Mouse (Mus musculus): ENCODE data around the gene Cpox. TPM values are rescaled to one million over a fixed set of nuclear protein-coding genes. Genes with fewer than 3 reads are reported as not detected.
A peak's percentile ranks its signal among the peaks of the same experiment; 100 is the strongest.

Cpox gene
- polyA plus RNA-seq, 1 experiment from 2014 or later, result 26.9 TPM

DNA sequence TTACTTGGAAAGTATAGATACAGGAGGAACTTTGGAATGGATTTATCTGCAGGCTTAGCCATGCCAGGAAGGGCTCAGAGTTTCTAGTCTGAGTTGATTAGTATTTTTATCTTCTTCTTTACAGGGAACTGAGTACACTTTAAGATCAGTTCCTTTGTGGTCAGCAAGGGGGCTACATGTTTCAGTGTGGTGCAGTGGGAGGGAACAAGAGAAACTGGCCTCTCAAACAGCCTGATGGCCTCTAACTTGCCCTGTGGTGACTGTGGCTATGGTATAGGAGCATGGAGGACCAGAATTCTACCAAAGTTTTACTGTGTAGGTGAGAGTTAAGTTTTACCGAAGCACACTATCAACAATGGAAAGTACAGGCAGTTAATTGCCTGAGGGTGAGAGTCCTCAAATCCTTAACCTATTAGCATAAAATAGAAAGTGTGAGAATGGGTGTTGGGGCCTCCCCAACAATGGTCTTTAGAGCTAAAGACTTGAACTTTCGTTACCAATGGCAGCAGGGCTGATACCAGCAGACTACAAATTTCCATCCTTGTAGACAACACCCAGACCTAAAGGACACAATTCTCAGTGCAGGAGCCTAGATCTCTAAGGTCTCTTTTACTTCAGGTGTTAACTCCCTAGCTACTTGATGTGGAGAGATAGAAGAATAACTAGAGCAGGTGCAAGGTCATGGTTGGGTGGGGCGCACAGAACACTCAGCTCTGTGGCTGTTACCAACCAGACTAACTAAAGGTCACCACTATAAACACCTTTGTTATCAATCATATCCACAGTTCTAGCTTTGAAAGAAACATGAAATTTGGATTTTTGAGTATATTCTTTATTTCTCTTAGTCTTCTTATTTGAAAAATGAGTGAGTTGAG is 38.7 kb downstream of the Cpox start:
- 83% methylated on average over 3 of the region's 3 CpGs for WGBS
- no peak overlapping the region for H3K27ac ChIP-seq (replicated peaks)
- no peaks in the 10 kb centered on the region for H3K36me3 ChIP-seq (replicated peaks)
- no peaks in the 10 kb centered on the region for H3K9me3 ChIP-seq
- H3K27me3 ChIP-seq (replicated peaks; ENCODE audit: low read depth, poor library complexity, severe bottlenecking), result no peaks in the 10 kb centered on the region
- no peak overlapping the region for H3K4me3 ChIP-seq
- DNase-seq (ENCODE audit: low spot score), result no peak
- H3K4me1 ChIP-seq, result peaks cover 2% of the 10 kb centered on the region; the same call in 1 of the 2 replicates

DNA sequence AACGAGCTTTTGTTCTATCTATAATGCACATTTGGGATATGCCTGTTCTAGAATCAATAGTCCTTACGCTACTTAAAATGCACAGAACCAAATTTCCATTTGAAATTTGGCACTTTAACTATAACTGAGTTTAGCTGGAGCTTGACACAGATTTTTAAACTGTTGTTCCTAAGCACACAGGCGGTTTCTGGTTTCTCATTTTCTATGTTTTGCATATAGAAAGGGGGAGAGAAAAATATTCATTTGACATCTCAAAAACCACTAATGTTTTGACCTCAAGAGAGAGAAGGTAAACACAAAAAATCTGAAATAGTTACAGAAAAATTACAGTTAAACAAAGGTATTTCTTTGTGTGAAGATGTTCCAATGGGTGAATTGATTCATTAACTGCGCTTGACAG is 39.4 kb downstream of the Cpox start:
- 80% methylated on average over 4 of the region's 4 CpGs for WGBS

DNA sequence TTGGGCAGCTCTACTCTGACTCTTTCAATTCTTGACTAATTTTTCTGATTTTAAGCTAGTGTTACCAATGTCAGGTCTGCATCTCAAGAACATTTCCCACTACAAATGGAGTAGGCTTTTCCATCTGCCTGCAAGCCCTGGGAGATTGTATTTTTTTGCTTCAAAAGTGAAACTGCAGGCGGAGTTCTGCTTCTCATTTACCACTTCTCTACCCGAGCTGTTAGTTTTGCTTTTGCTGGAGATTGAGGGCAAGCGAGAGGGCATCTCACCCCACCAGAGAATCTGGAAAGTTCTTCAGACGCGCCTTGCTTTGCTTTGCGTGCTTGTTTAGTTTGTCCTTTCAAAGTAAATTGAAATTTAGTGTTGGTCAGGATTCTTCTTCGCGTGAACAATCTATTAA is 42.1 kb downstream of the Cpox start:
- no peaks in the 10 kb centered on the region for H3K9me3 ChIP-seq
- H3K36me3 ChIP-seq (replicated peaks), result no peaks in the 10 kb centered on the region
- 73% methylated on average over 8 of the region's 8 CpGs for WGBS
- no peaks in the 10 kb centered on the region for H3K4me1 ChIP-seq
- no peak for DNase-seq (ENCODE audit: low spot score)
- H3K4me3 ChIP-seq, result no peak overlapping the region
- no peak overlapping the region for H3K27ac ChIP-seq (replicated peaks)
- no peaks in the 10 kb centered on the region for H3K27me3 ChIP-seq (replicated peaks; ENCODE audit: low read depth, poor library complexity, severe bottlenecking)

More for the DNA sequence above, 39.4 kb downstream of the Cpox start:
- Histone ChIP-seq H3K9me3 (no peaks in the 10 kb centered on the region), H3K36me3 (replicated peaks) (no peaks in the 10 kb centered on the region), H3K4me3 (no peak overlapping the region), H3K27ac (replicated peaks) (no peak overlapping the region), H3K4me1 (no peaks in the 10 kb centered on the region), H3K27me3 (replicated peaks; ENCODE audit: low read depth, poor library complexity, severe bottlenecking) (no peaks in the 10 kb centered on the region)
- DNase-seq (ENCODE audit: low spot score), result no peak

DNA sequence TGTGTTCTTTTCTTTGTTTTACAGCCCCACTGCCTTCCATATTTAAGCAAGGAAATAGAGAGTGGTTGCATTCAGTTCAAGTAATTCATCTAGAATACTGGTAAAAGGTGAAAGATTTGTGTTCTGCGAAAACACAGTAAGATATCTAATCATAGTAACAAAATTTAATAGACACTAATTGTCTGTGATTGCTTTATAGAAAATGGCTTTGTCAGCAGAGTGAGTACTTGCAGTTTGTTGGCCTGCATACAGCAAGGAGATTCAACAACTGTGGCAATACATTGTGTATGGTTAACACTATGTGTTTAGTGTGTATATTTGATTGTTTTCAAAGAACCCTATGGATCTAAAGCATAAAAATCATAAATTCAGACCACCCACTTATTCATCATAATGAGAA is 43.0 kb downstream of the Cpox start:
- H3K27ac ChIP-seq (replicated peaks), result no peak overlapping the region
- no peaks in the 10 kb centered on the region for H3K36me3 ChIP-seq (replicated peaks)
- no peaks in the 10 kb centered on the region for H3K4me1 ChIP-seq
- 91% methylated on average over 1 of the region's 1 CpGs for WGBS
- 0 out of 2 replicates have a peak, but pooled peaks cover 2% of the 10 kb centered on the region for H3K27me3 ChIP-seq (replicated peaks; ENCODE audit: low read depth, poor library complexity, severe bottlenecking)
- no peak for DNase-seq (ENCODE audit: low spot score)
- H3K9me3 ChIP-seq, result no peaks in the 10 kb centered on the region
- no peak overlapping the region for H3K4me3 ChIP-seq

DNA sequence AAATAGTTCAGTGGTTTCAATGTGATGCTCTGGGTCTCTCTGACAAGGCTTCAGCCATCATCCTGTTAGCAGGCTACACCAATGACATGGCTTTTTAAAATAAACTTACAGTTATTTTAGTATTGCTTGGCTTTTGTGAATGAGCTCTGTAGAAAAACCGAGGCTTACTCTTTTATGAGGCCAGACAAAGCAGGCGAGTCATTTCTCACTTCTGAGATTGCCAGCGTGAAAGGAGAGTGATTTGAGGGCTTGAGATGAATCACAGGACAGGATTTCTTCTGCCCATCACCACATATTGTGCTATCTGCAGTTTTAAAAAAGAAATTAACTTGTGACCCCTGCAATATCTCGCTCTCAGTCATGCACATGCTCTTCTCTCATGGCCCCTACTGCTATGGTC is 44.9 kb downstream of the Cpox start:
- 84% methylated on average over 4 of the region's 4 CpGs for WGBS
- Histone ChIP-seq H3K27ac (replicated peaks) (no peak overlapping the region), H3K4me3 (no peak overlapping the region), H3K4me1 (no peaks in the 10 kb centered on the region), H3K9me3 (no peaks in the 10 kb centered on the region), H3K36me3 (replicated peaks) (no peaks in the 10 kb centered on the region), H3K27me3 (replicated peaks; ENCODE audit: low read depth, poor library complexity, severe bottlenecking) (0 out of 2 replicates have a peak, but pooled peaks cover 3% of the 10 kb centered on the region)
- no peak for DNase-seq (ENCODE audit: low spot score)

DNA sequence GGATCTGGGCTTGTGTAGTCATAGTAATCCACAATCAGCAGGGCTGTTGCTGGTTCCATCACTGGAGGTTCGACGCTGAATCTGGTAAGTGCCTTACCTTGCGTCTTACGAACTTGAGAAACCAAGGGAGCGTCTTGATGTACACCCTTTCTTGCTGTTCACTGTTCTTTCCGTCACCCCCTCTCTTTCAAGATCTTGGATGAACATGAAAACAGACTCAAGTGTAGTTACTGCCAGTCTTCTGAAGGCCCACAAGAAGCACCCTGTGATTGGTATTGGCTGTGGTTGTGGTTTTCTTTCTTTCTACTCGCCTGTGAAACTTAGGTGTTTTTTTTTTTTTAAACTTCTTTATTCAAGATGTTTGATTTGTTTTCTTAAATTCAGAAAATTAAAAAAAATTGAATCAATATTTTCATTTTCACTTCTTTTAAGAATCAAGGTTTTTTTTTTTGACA is 48.6 kb downstream of the Cpox start, which contains the start of gene Gpr15:
TSS of gene Gpr15 (minus strand) at position 405 of the 455 bp plus-strand sequence.
- Histone ChIP-seq H3K9me3 (no peaks in the 10 kb centered on the region), H3K36me3 (replicated peaks) (no peaks in the 10 kb centered on the region), H3K27ac (replicated peaks) (no peak within 1 kb of the TSS), H3K4me3 (no peak within 1 kb of the TSS), H3K27me3 (replicated peaks; ENCODE audit: low read depth, poor library complexity, severe bottlenecking) (0 out of 2 replicates have a peak, but pooled peaks cover 3% of the 10 kb centered on the region), H3K4me1 (no peaks in the 10 kb centered on the region)
- 91% methylated on average over 7 of the region's 7 CpGs for WGBS
- DNase-seq (ENCODE audit: low spot score), result no peak

DNA sequence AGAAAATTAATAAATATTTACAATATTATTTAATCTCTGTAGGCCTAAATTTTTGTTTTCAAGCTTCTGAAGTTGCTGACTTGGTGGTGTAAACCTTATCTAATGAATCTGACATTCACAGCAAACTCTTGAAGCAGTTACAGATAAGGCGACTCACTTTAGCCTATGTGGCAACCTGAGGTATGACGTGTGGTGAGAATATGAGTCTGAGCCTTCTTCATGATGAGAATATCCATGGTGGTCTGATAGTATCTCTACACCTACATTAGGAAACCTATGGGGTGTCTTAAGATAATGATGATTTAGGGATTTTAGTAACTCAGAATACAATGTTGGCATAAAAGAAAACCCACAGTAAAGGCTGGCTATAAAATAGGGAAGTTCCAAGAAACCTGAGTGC is 52.2 kb downstream of the Cpox start:
- Histone ChIP-seq H3K4me1 (no peaks in the 10 kb centered on the region), H3K4me3 (no peak overlapping the region), H3K27ac (replicated peaks) (no peak overlapping the region), H3K27me3 (replicated peaks; ENCODE audit: low read depth, poor library complexity, severe bottlenecking) (0 out of 2 replicates have a peak, but pooled peaks cover 3% of the 10 kb centered on the region), H3K9me3 (no peaks in the 10 kb centered on the region), H3K36me3 (replicated peaks) (no peaks in the 10 kb centered on the region)
- DNase-seq (ENCODE audit: low spot score), result no peak
- 82% methylated on average over 2 of the region's 2 CpGs for WGBS

DNA sequence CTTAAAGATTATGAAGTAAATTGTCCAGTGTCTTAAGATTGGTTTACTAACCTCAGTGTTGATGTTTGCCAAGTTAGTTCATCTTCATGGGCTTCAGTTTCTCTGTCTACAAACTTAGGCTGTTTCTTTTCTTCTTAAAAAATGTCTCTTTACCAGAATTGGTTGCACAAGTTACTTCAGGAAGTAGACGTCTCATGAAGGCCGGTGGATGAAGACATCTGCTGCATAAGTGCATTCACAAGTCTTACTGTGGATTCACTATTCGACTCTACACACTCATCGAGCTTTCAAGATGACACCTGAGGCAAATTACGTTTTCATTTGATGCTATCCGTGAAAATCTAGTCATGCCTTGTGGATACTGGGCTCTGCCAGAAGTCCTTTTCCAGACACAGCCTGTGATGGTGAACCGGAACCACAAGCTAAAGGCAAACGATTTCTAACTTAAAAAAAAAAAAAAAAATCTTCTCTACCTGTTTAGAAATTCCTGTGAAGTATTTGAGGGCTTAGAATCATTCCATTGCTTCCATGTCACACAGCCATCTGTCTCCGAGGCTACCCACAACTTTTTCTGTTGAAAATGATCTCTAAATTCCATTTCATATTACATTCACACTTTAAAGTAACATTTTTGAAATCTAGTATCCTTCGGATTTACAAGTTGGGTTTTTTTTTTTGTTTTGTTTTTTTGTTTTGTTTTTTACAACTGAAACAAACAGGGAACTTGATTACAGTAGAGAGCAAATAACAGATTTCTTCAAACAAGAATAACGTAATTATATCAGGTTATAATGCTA is 56.8 kb downstream of the Cpox start:
- DNase-seq (ENCODE audit: low spot score), result no peak
- Histone ChIP-seq H3K27me3 (replicated peaks; ENCODE audit: low read depth, poor library complexity, severe bottlenecking) (no peaks in the 10 kb centered on the region), H3K4me1 (peaks cover 6% of the 10 kb centered on the region; the same call in 1 of the 2 replicates), H3K36me3 (replicated peaks) (peaks cover 24% of the 10 kb centered on the region), H3K9me3 (no peaks in the 10 kb centered on the region), H3K27ac (replicated peaks) (peak overlapping the region; percentile 92; the same call in 1 of the 2 replicates), H3K4me3 (peak overlapping the region; percentile 83)
- WGBS, result 81% methylated on average over 11 of the region's 11 CpGs

DNA sequence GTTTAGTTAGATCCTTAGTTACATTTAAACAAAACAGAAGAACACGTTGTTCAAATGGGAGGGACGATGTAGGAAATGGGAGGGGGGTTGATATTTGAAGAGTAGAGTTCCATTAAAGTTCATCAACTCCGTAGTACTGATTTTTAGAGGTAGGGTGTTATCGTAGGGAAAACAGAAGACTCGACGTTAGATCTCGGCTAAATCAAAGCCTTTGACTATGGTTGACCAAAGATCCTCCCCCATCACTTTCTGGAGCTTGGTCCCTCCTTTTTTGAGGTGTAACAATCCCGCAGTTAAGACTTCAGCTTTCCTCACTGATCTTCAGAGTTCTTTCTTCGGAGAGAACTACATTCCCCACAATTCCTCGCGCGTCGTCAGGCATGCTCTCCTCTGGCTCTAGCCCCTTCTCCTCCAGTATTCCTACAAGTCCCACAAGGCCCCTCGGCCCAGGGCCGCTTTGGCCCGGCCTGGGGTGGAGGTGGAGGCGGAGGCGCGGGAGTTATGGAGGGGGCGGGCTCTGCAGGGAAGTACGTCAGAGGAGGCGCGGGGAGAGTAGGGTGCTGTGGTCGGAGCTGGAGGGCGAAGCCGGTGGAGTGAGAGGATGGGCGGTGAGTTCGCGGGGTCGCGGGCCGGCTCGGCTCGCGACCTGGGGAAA is 57.5 kb downstream of the Cpox start, which contains the start of gene Cldnd1:
TSS of gene Cldnd1 (plus strand) at position 434 of the 655 bp plus-strand sequence.
- peak within 1 kb of the TSS; percentile 92 for H3K27ac ChIP-seq (replicated peaks)
- peak; percentile 98 for DNase-seq (ENCODE audit: low spot score)
- 2% methylated on average over 35 of the region's 35 CpGs for WGBS
- H3K9me3 ChIP-seq, result no peaks in the 10 kb centered on the region
- peak within 1 kb of the TSS; percentile 83 for H3K4me3 ChIP-seq
- H3K4me1 ChIP-seq, result peaks cover 6% of the 10 kb centered on the region; the same call in 1 of the 2 replicates
- no peaks in the 10 kb centered on the region for H3K27me3 ChIP-seq (replicated peaks; ENCODE audit: low read depth, poor library complexity, severe bottlenecking)
- peaks cover 32% of the 10 kb centered on the region for H3K36me3 ChIP-seq (replicated peaks)

DNA sequence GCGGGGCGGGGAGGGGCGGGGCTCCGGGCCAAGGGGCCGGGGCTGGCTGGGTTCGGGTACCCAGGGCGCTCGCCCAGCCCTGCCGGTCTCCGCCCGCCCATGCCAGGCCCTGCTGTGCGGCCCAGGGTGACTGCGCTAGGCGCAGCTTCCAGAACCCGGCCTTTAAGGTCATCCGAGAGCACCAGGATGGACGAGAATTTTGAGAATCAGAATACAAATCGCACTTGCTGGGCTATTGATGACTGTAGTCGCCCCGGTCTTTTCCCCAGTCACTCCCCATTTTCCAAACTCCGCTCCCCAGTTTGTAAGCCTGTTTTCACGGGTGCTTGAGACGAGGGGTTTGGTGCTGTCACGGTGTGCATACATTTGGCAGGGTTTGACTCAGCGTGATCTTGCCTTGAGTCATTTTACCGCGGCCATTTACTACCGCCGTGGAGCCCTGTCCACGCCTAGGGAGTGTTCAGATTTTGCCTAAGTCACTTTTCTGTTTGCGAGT is 58.1 kb downstream of the Cpox start:
- Histone ChIP-seq H3K36me3 (replicated peaks) (peaks cover 38% of the 10 kb centered on the region), H3K4me1 (peaks cover 6% of the 10 kb centered on the region; the same call in 1 of the 2 replicates)
- WGBS, result under 1% methylated on average over 31 of the region's 31 CpGs

DNA sequence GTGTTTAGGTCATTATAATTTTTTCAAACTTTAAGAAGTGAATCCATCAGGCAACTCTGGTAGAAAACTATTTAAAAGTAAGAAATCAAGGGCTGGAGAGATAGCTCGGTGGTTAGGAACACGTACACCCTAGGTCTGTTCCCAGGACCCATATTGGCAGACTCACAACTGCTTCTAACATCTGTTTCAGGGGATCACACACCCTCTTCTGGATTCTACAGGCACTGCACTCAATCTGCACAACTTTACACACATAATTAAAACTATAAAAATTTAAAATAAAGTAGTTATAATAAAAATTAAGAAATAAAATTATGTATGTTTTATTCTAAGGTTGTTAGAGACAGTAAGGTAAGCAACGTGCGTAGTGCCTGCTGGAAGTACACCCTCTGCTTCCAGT is 68.1 kb downstream of the Cpox start:
- no peak overlapping the region for H3K27ac ChIP-seq (replicated peaks)
- DNase-seq (ENCODE audit: low spot score), result no peak
- H3K4me1 ChIP-seq, result no peaks in the 10 kb centered on the region
- 76% methylated on average over 4 of the region's 4 CpGs for WGBS
- no peaks in the 10 kb centered on the region for H3K27me3 ChIP-seq (replicated peaks; ENCODE audit: low read depth, poor library complexity, severe bottlenecking)
- H3K9me3 ChIP-seq, result no peaks in the 10 kb centered on the region
- no peak overlapping the region for H3K4me3 ChIP-seq
- peaks cover 22% of the 10 kb centered on the region for H3K36me3 ChIP-seq (replicated peaks)

More for the DNA sequence above, 58.1 kb downstream of the Cpox start:
- Histone ChIP-seq H3K27ac (replicated peaks) (peak overlapping the region; percentile 92), H3K27me3 (replicated peaks; ENCODE audit: low read depth, poor library complexity, severe bottlenecking) (no peaks in the 10 kb centered on the region), H3K9me3 (no peaks in the 10 kb centered on the region), H3K4me3 (peak overlapping the region; percentile 83)
- no peak for DNase-seq (ENCODE audit: low spot score)

DNA sequence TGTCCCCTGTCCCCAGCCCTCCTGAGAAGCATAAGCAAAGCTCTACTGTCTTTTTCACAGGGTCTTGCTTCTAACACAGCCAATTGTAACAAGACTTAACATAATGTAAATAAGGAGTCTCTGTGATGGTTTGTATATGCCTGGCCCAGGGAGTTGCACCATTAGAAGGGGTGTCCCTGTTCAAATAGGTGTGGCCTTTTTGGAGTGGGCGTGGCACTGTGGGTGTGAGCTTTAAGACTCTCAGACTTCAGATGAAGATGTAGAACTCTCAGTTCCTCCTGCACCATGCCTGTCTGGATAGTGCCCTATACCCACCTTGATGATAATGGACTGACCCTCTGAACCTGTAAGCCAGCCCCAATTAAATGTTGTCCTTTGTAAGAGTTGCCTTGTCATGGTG is 68.7 kb downstream of the Cpox start:
- Histone ChIP-seq H3K27me3 (replicated peaks; ENCODE audit: low read depth, poor library complexity, severe bottlenecking) (no peaks in the 10 kb centered on the region), H3K9me3 (no peaks in the 10 kb centered on the region), H3K4me3 (no peak overlapping the region), H3K4me1 (no peaks in the 10 kb centered on the region), H3K27ac (replicated peaks) (no peak overlapping the region), H3K36me3 (replicated peaks) (peaks cover 16% of the 10 kb centered on the region)
- no peak for DNase-seq (ENCODE audit: low spot score)
- 77% methylated on average over 1 of the region's 1 CpGs for WGBS

Measured in embryonic facial prominence, embryonic 10.5 days (tissue).